Mouse (Mus musculus) monocyte, adult 2 months (primary cell): ENCODE measurements around the gene Sorcs2.
A peak's percentile ranks its signal among the peaks of the same experiment; 100 is the strongest.

ENCODE experiments used
- DNase-seq, 2 experiments: peaks; one replicate each; pipeline ENCODE4 v3.0.0; 2022; ENCODE audit warnings: low spot score in 2 of 2, low read depth in 1 of 2

The Sorcs2 gene

GRCm38 (mm10) chr5:36021091-36021490 is 376.8 kb downstream of the Sorcs2 start:
- no peak for DNase-seq

- DNase-seq = no peak
These were observed 379.6 kb downstream of the Sorcs2 start for GRCm38 (mm10) chr5:36018366-36018765.

- no peak for DNase-seq
These were observed 388.5 kb downstream of the Sorcs2 start for GRCm38 (mm10) chr5:36009405-36009804.

- no peak for DNase-seq
These were observed 390.3 kb downstream of the Sorcs2 start for GRCm38 (mm10) chr5:36007649-36008048.

GRCm38 (mm10) chr5:36006586-36006985 is 391.4 kb downstream of the Sorcs2 start:
- DNase-seq = no peak

- DNase-seq = no peak
These were observed 391.8 kb downstream of the Sorcs2 start for GRCm38 (mm10) chr5:36006106-36006505.

GRCm38 (mm10) chr5:36003797-36004196 is 394.1 kb downstream of the Sorcs2 start:
- DNase-seq = no peak

- no peak for DNase-seq
These were observed 407.8 kb downstream of the Sorcs2 start for GRCm38 (mm10) chr5:35989986-35990735.

- no peak for DNase-seq
These were observed 408.4 kb downstream of the Sorcs2 start for GRCm38 (mm10) chr5:35989506-35989905.

- no peak for DNase-seq
These were observed 409.9 kb downstream of the Sorcs2 start for GRCm38 (mm10) chr5:35988085-35988484.

- DNase-seq = no peak
These were observed 412.3 kb downstream of the Sorcs2 start for GRCm38 (mm10) chr5:35985611-35986010.

- peak in 1 of 2 experiments; percentile 21 for DNase-seq
These were observed 416.0 kb downstream of the Sorcs2 start for GRCm38 (mm10) chr5:35981976-35982375.

GRCm38 (mm10) chr5:35981341-35981740 is 416.6 kb downstream of the Sorcs2 start:
- no peak for DNase-seq

- DNase-seq = no peak
These were observed 417.4 kb downstream of the Sorcs2 start for GRCm38 (mm10) chr5:35980542-35980941.

GRCm38 (mm10) chr5:35975681-35976080 is 422.3 kb downstream of the Sorcs2 start:
- DNase-seq = peak in 1 of 2 experiments; percentile 5

- DNase-seq = no peak
These were observed 423.7 kb downstream of the Sorcs2 start for GRCm38 (mm10) chr5:35974265-35974664.

- no peak for DNase-seq
These were observed 424.1 kb downstream of the Sorcs2 start for GRCm38 (mm10) chr5:35973800-35974199.

GRCm38 (mm10) chr5:35972739-35973138 is 425.2 kb downstream of the Sorcs2 start:
- no peak for DNase-seq

- no peak for DNase-seq
These were observed 425.9 kb downstream of the Sorcs2 start for GRCm38 (mm10) chr5:35971841-35972578.

- DNase-seq = no peak
These were observed 427.4 kb downstream of the Sorcs2 start for GRCm38 (mm10) chr5:35970380-35971105.

- no peak for DNase-seq
These were observed 428.1 kb downstream of the Sorcs2 start for GRCm38 (mm10) chr5:35969857-35970256.
